Mouse (Mus musculus): ENCODE results near the gene Hykk. TPM values are rescaled to one million over a fixed set of nuclear protein-coding genes. Genes with fewer than 3 reads are reported as not detected.

Gene Hykk
- polyA plus RNA-seq, 1 experiment from 2014 or later, result 2.2 TPM

- no peak for ATAC-seq (replicated peaks)
- H3K9ac ChIP-seq, result no peak overlapping the region
- H3K4me1 ChIP-seq, result no peaks in the 10 kb centered on the region
- no peak overlapping the region for H3K27ac ChIP-seq
- no peak overlapping the region for H3K4me2 ChIP-seq
- no peaks in the 10 kb centered on the region for H3K9me3 ChIP-seq
- 84% methylated on average over 3 of the region's 3 CpGs for WGBS
- no peaks in the 10 kb centered on the region for H3K36me3 ChIP-seq (replicated peaks)
- H3K4me3 ChIP-seq, result no peak overlapping the region
- H3K27me3 ChIP-seq (replicated peaks), result 0 out of 2 replicates have a peak, but pooled peaks cover 2% of the 10 kb centered on the region
These were observed 73.3 kb downstream of the Hykk start for GRCm38 (mm10) chr9:54990362-54990761.

- no peak overlapping the region for H3K4me2 ChIP-seq
- no peaks in the 10 kb centered on the region for H3K4me1 ChIP-seq
- ATAC-seq (replicated peaks), result no peak
- H3K36me3 ChIP-seq (replicated peaks), result no peaks in the 10 kb centered on the region
- H3K9me3 ChIP-seq, result no peaks in the 10 kb centered on the region
- no peak overlapping the region for H3K9ac ChIP-seq
- H3K27ac ChIP-seq, result no peak overlapping the region
- no peaks in the 10 kb centered on the region for H3K27me3 ChIP-seq (replicated peaks)
- H3K4me3 ChIP-seq, result no peak overlapping the region
- WGBS, result 51% methylated on average over 3 of the region's 3 CpGs
These were observed 77.3 kb downstream of the Hykk start for GRCm38 (mm10) chr9:54994381-54994780.

GRCm38 (mm10) chr9:54995645-54996044 lies 78.6 kb downstream of the Hykk start:
- H3K4me2 ChIP-seq, result no peak overlapping the region
- H3K27me3 ChIP-seq (replicated peaks), result no peaks in the 10 kb centered on the region
- ATAC-seq (replicated peaks), result no peak
- H3K9me3 ChIP-seq, result no peaks in the 10 kb centered on the region
- H3K9ac ChIP-seq, result no peak overlapping the region
- no peak overlapping the region for H3K4me3 ChIP-seq
- no peaks in the 10 kb centered on the region for H3K36me3 ChIP-seq (replicated peaks)
- H3K27ac ChIP-seq, result no peak overlapping the region
- WGBS, result 82% methylated on average over 3 of the region's 3 CpGs
- H3K4me1 ChIP-seq, result no peaks in the 10 kb centered on the region

Other genes with a start within 250 kb of the Hykk start
- gene Dnaja4, start 218.4 kb upstream of the Hykk start, polyA plus RNA-seq (2015; fragmentation: Nextera tagmentation; extraction: Ambion mirVana), result 7.1 and 7.2 TPM in 2 replicates
- 89.8 and 95.0 TPM in 2 replicates for gene Wdr61, start 182.8 kb upstream of the Hykk start, polyA plus RNA-seq (2015; fragmentation: Nextera tagmentation; extraction: Ambion mirVana)
- gene Crabp1, start 152.5 kb upstream of the Hykk start, polyA plus RNA-seq (2015; fragmentation: Nextera tagmentation; extraction: Ambion mirVana), result 22.4 and 25.1 TPM in 2 replicates
- gene Ireb2, start 53.5 kb upstream of the Hykk start, polyA plus RNA-seq (2015; fragmentation: Nextera tagmentation; extraction: Ambion mirVana), result 38.1 and 41.0 TPM in 2 replicates
- gene Psma4, start 33.5 kb downstream of the Hykk start, polyA plus RNA-seq (2015; fragmentation: Nextera tagmentation; extraction: Ambion mirVana), result 247 and 251 TPM in 2 replicates
- gene AY074887, start 33.7 kb downstream of the Hykk start, polyA plus RNA-seq (2015; fragmentation: Nextera tagmentation; extraction: Ambion mirVana), result 1.0 and 1.1 TPM in 2 replicates
- 3.0 and 3.7 TPM in 2 replicates for gene Chrna5, start 63.6 kb downstream of the Hykk start, polyA plus RNA-seq (2015; fragmentation: Nextera tagmentation; extraction: Ambion mirVana)
- gene Chrna3, start 109.3 kb downstream of the Hykk start, polyA plus RNA-seq (2015; fragmentation: Nextera tagmentation; extraction: Ambion mirVana), result 15.1 and 16.2 TPM in 2 replicates
- gene Chrnb4, start 131.5 kb downstream of the Hykk start, polyA plus RNA-seq (2015; fragmentation: Nextera tagmentation; extraction: Ambion mirVana), result 1.4 and 2.1 TPM in 2 replicates
- 39.3 and 40.3 TPM in 2 replicates for gene Ube2q2, start 231.6 kb downstream of the Hykk start, polyA plus RNA-seq (2015; fragmentation: Nextera tagmentation; extraction: Ambion mirVana)

Measured in midbrain, embryonic 15.5 days (tissue).